Mouse (Mus musculus): Measurements from ENCODE around the gene Zbtb4.

DNA sequence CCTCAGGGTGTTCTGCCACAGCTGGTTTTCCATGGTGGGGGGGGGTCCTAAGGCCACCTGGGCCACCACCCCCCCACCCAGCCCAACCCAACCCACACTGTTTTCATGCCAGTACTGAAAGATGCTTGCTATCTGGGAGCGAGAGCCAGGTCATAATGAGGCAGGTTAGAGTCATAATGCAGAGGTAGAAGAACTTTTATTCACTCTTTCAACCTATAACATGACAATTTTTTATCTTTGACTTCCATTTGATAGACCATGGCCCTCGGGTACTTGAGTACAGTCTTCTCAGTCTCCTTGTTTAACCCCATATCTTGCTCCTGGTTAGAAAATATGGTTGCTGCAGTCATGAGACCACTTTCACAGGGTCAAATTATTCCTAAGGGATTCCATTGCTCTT lies 52.7 kb downstream of the Zbtb4 start, which contains the start of gene Spem2:
- TF ChIP-seq CTCF (IDR thresholded peaks at IDR 0.05 in 2 of 3, conservative IDR thresholded peaks at IDR 0.05 in 1 of 3; ENCODE audit: control insufficient read depth in 1 of 3, insufficient read depth in 1 of 3, low read depth in 2 of 3, low read length in 3 of 3, poor library complexity in 1 of 3, severe bottlenecking in 1 of 3) (no peak), ZNF384 (IDR thresholded peaks at IDR 0.05; ENCODE audit: low read depth, low read length) (no peak), EP300 (IDR thresholded peaks at IDR 0.05; ENCODE audit: low read depth in 1 of 2, low read length in 2 of 2) (no peak), TCF12 (IDR thresholded peaks at IDR 0.05; ENCODE audit: low read depth, low read length) (no peak), UBTF (IDR thresholded peaks at IDR 0.05; ENCODE audit: borderline replicate concordance, insufficient read depth, low read depth, low read length) (no peak), POLR2A (IDR thresholded peaks at IDR 0.05; ENCODE audit: control insufficient read depth in 1 of 2, insufficient read depth in 1 of 2, low read depth in 1 of 2, low read length in 2 of 2, poor library complexity in 1 of 2) (no peak), ZC3H11A (IDR thresholded peaks at IDR 0.05; ENCODE audit: low read depth, low read length) (no peak), TAL1 (IDR thresholded peaks at IDR 0.05; ENCODE audit: low read length) (no peak), MYB (IDR thresholded peaks at IDR 0.05; ENCODE audit: low read depth, low read length) (no peak), MAFK (IDR thresholded peaks at IDR 0.05; ENCODE audit: borderline replicate concordance, low read depth, low read length) (no peak)

Measured in MEL (cell line).